Mouse (Mus musculus) embryonic fibroblast, embryonic 13.5 days (primary cell): ENCODE measurements at regions not wholly inside any gene's neighbourhood (a gene's known extent, or its start where the extent isn't known, plus 50 kb on each side); places are given as distances from the start of the nearest gene placed in this dataset.
A peak's percentile ranks its signal among the peaks of the same experiment; 100 is the strongest.

ENCODE experiments used
- H3K27ac ChIP-seq: 2 replicates; pipeline ENCODE4 v1.5.1; 2012; ENCODE audit warnings: low read length, control low read depth, inconsistent platforms; ENCODE audit not compliant: insufficient read depth
- H3K4me1 ChIP-seq: 2 replicates; pipeline ENCODE4 v1.6.1; 2011; ENCODE audit warnings: low read length; ENCODE audit not compliant: control insufficient read depth, insufficient read depth
- H3K4me3 ChIP-seq: 2 replicates; pipeline ENCODE4 v1.5.1; 2011; ENCODE audit warnings: mild to moderate bottlenecking, control low read depth, low read length; ENCODE audit not compliant: insufficient read depth
- CTCF ChIP-seq: IDR thresholded peaks from 2 replicates; pipeline ENCODE4 v1.5.1; 2011; ENCODE audit warnings: mild to moderate bottlenecking, control low read depth, low read length, moderate library complexity, borderline replicate concordance; ENCODE audit not compliant: insufficient read depth
- POLR2A ChIP-seq: IDR thresholded peaks from 2 replicates; pipeline ENCODE4 v1.6.1; 2011; ENCODE audit warnings: low read depth, mild to moderate bottlenecking, control low read depth, low read length, moderate library complexity

GRCm38 (mm10) chr2:46055729-46056128 lies 938.5 kb upstream of the Zeb2 start:
- Histone ChIP-seq H3K27ac (no peak overlapping the region), H3K4me1 (no peaks in the 10 kb centered on the region), H3K4me3 (no peak overlapping the region)
- TF ChIP-seq CTCF = no peak
- no peak for TF ChIP-seq POLR2A

DNA sequence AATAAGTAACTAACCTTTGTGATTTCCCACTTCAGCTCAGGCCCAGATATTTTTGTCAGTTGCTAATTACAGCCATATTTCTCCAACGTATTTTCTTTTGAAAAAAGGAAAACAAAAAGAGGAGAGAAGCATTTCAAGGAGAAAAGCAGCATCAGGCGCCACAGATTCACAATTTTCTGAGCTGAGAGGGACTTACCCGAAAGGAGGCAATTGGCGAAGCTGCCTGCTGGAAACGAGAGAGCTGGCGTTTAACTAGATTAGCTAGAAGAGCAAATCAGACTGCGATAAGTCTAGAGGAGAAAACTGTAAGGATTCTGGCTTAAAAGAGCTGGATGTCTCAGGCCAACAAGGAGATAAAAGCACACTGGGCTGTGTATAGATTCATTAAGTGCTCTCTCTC lies 937.7 kb upstream of the Zeb2 start:
- TF ChIP-seq POLR2A (no peak), CTCF (no peak)
- no peaks in the 10 kb centered on the region for H3K4me1 ChIP-seq
- no peak overlapping the region for H3K27ac ChIP-seq
- H3K4me3 ChIP-seq = no peak overlapping the region

DNA sequence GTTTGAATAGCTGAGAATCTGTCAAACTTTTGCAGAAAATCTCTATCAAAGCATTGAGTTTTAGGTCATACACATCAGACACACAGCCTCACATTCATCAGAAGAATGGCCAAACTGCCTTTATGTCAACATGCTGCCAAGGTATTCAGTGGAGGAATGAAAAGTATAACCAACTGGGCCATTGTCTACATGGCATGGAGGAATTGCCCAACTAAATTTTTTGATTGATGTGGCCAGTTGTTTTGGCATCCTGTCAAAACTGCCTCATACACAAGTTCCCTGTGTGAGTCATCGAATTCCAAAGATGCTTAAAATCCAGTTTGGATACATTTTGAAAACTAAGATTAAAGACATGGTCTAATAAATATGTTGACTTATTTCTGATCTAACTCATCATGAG lies 904.7 kb upstream of the Zeb2 start:
- peak overlapping the region; percentile 40; the same call in 1 of the 2 replicates for H3K27ac ChIP-seq

DNA sequence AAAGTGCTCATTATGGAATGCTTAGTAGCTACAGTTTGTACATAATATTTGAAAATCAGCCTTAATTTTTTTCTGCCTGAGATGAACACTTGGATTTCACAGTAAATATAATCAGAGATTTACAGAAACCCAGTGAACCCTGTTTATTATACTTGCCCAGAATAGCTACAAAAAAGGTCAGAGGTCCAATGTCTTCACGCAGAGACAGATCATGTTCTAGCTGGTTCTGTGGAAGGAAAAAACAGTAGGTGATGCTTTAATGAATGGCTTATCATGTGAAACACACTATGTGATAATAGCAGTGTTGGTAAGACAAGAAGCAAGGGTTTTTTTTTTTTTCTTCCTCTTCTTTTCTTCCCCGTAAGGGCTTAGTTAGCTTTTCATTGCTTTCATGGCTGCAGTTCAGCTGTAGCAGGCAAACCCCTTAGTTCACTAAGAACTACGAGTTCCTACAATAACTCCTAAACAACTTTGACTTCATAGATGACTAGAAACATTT lies 896.6 kb upstream of the Zeb2 start:
- Histone ChIP-seq H3K4me1 (no peaks in the 10 kb centered on the region), H3K27ac (no peak overlapping the region), H3K4me3 (no peak overlapping the region)
- no peak for TF ChIP-seq CTCF
- no peak for TF ChIP-seq POLR2A

More for the DNA sequence above, 904.7 kb upstream of the Zeb2 start:
- H3K4me1 ChIP-seq = no peaks in the 10 kb centered on the region
- no peak overlapping the region for H3K4me3 ChIP-seq
- TF ChIP-seq CTCF (no peak), POLR2A (no peak)

DNA sequence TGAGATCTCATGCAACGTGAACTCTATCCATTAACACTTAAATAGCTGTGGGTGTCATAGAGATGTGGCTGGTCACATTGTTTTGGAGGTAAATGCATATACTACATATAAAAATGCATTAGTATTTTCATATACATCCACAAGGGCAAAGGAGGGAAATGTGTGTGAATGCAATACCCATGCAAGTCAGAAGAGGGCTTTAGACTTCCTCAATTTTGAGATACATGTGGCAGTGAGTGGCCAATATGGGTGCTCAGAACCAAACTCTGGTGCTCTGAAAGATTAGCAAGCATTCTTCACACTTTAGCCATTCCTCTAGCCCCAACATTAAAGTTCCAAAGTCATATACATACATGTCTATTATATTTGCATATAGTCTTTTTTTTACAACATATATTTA lies 895.5 kb upstream of the Zeb2 start:
- TF ChIP-seq CTCF = no peak
- no peak for TF ChIP-seq POLR2A
- no peak overlapping the region for H3K27ac ChIP-seq
- no peak overlapping the region for H3K4me3 ChIP-seq
- no peaks in the 10 kb centered on the region for H3K4me1 ChIP-seq

GRCm38 (mm10) chr2:45975157-45975556 lies 858.0 kb upstream of the Zeb2 start:
- Histone ChIP-seq H3K4me3 (no peak overlapping the region), H3K27ac (no peak overlapping the region), H3K4me1 (no peaks in the 10 kb centered on the region)
- TF ChIP-seq POLR2A (no peak), CTCF (no peak)

DNA sequence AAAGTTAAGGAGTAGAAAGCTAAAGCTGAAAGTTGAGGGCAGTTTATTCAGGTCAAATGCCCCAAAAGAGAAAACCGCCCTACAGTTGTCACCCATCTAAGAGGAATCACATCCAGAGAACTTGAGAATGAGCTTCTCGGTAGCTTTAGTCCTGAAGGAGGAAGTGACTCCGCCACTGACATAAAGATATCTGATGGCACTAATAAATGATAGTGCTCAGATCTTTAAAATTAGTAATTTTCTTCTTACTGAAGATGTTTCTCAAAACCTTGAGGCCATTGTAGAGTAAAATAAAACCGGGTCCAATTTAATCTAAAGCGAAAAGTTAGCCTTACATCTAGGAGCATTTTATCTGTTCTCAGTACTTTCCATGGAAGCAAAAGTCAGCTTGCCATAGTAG lies 851.4 kb upstream of the Zeb2 start:
- Histone ChIP-seq H3K27ac (no peak overlapping the region), H3K4me1 (no peaks in the 10 kb centered on the region), H3K4me3 (no peak overlapping the region)
- no peak for TF ChIP-seq CTCF
- TF ChIP-seq POLR2A = no peak

- Histone ChIP-seq H3K4me1 (no peaks in the 10 kb centered on the region), H3K4me3 (no peak overlapping the region), H3K27ac (no peak overlapping the region)
- TF ChIP-seq POLR2A = no peak
- no peak for TF ChIP-seq CTCF
These were observed 839.7 kb upstream of the Zeb2 start for GRCm38 (mm10) chr2:45956792-45957330.

DNA sequence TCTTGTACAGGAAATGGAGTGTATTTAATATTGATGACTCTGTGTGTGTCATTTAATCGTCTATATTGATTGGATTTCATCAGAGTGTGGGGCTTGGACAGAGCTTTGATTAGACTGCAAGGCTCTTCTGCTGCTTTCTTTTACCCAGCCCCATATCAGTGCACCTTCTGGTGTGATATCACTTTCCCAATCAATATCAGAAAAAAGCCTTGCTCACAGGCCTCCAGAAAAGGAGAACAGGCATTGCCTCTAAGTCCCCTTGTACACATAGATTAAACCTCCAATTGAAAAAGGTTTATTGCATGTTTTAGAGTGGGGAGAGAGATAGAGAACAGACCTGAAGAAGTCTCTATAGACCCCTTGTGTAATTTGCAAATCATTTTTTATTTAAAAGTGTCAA lies 831.6 kb upstream of the Zeb2 start:
- Histone ChIP-seq H3K4me1 (no peaks in the 10 kb centered on the region), H3K4me3 (no peak overlapping the region), H3K27ac (no peak overlapping the region)
- no peak for TF ChIP-seq POLR2A
- no peak for TF ChIP-seq CTCF

DNA sequence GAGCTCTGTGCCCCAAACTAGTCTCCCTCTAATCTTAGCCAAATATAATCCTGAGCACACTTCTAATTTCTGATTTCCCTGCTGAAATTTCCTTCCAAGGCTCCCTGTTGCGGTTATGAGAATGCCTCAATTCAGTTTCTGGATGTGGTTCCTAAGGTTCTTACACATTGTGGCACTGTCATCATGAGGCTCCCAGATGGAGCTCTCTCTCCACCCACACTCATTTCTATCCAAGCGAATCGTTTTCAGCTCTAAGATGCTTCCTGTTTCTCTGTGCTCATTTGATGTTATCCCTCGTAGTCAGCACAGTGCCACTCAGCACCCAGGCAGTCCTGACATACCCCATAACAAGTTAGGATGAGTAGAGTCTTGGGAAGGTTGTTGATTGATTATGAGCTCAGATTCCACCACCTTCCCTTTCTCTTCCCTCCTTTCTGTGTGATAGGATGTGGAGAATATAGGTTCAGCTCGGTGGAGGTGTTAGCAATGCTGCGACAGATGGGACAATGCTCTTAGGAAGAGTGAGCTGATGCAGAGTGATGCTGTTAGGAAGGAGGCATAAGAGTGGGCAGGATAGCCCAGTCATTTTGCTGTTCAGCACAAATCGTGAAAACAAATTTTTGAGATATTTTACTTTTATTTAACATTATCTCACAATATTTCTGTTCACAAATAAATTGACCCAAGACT lies 808.7 kb upstream of the Zeb2 start:
- Histone ChIP-seq H3K4me1 (no peaks in the 10 kb centered on the region), H3K4me3 (no peak overlapping the region), H3K27ac (no peak overlapping the region)
- TF ChIP-seq POLR2A (no peak), CTCF (no peak)
